Mouse (Mus musculus) bone marrow macrophage, adult 2 months (primary cell): ENCODE results near the gene Ephx1.

ENCODE experiments used
- CTCF ChIP-seq: IDR thresholded peaks from 2 replicates; pipeline ENCODE4 v1.5.1; 2012; ENCODE audit warnings: low read depth, mild to moderate bottlenecking, low read length, moderate library complexity
- POLR2A ChIP-seq: IDR thresholded peaks from 2 replicates; pipeline ENCODE4 v1.6.1; 2012; ENCODE audit warnings: mild to moderate bottlenecking, low read depth, low read length, borderline replicate concordance

- TF ChIP-seq CTCF (no peak), POLR2A (no peak)
These were observed 10.9 kb downstream of the Ephx1 start for GRCm38 (mm10) chr1:181009754-181010153.
